Mouse (Mus musculus) forelimb bud, embryonic 11.5 days (tissue): Measurements from ENCODE around the gene Fam216a.
"Not testable (repeated sequence)": the region's sequence is repeated elsewhere in the genome, so short reads cannot be mapped to it uniquely, and the experiment has no call there.

Experiments used
- DNase-seq: peaks from one replicate; pipeline ENCODE4 v3.0.0-alpha.2; 2012; ENCODE audit warnings: low read depth, low spot score

The Fam216a gene

DNA sequence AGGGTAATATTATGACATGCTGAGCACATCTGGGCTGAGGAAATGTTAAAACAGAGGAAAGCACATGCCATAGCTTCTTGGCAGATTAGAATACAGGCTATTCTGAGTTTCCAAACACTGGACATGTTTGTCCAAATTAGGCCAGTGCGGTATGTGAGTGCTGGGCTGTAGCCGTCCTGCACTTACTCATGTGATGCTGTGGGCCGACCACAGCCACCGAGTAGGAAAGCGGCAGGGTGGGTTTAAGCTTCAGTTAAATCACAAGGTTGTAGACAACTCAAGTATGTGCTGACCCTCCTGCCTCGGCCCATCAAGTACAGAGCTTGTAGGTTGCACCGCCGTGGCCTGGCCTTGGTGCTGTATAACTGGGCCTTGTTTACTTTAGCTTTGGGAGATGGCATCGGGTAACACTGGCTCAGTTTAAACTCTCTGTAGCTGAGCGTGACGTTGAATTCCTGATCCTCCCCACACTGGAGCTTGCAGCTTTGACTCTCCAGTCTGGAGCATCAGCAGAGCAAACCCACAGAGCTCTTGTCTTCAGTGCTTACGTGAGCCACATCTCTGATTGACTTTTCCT lies 51.9 kb downstream of the Fam216a start:
- DNase-seq = no peak

DNA sequence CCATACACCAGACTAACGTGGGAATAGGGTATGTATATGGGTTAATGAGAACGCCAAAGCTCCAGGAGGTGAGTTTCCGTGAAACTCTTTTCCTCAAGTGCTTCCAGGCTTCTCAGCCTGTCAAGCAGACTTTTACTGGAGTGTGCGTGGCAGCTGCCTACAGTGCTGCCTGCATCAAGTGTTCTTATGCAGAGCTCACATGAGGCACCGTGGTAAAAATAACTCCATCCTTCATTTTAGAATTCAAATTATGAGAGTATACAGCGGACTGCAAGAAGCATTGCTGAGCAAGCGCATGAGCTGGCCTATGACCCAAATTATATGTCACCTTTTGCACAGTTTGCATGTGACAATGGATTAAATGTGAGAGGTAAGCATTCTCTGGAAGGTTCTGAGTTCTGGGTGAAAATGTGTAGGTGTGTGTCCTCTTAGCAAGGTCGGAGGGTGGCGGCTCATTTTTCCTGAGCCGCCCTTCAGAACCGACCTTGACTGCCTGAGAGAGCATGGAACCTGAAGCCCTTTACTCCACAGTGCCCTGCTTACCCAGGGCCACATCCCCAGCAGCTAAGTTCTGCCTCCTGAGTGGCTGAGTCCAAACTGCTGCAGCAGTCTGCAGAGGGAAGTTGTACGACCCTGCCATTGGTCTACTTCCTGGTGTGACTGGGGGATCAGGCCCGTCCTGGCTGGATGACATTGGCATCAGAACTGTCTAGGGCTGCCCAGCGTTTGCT lies 52.5 kb downstream of the Fam216a start:
- no peak for DNase-seq

DNA sequence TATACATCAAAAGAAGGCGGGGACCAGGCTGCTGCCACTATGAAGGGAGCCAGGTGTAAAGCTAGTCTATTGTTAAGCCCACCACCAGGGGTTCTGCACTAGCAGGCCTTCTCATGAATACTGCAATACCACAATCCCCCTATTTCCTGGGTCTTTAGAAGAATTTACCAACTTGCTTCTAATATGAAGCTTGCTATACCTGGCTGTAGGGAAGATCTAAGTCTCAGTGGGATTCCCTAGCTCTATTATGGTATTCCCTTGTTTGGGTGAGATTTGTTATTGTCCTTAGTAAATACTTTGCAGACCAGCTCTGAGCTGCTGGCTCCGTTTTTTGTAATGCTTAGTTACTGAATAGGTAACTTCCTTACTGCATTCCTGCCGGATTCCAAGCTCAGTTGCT lies 53.2 kb downstream of the Fam216a start:
- not testable (repeated sequence) for DNase-seq

DNA sequence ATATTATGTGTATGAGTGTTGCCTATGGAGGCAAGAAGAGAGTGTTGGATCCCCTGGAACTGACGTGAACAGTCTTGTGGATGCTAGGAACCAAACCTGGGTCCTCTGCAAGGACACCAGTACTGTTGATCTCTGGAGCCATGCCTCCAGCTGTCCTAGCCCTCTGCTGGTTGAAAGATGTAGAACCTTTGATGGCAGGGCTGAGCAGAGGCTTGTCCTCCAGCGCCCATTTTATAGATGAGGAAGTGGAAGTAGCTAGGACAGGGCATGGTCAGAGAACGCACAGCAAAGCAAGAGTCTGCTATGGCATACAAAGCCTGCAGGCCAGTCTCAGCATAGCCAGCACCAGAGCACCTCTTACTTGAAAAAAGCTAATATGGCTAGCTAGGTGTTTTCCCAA lies 54.1 kb downstream of the Fam216a start:
- no peak for DNase-seq

DNA sequence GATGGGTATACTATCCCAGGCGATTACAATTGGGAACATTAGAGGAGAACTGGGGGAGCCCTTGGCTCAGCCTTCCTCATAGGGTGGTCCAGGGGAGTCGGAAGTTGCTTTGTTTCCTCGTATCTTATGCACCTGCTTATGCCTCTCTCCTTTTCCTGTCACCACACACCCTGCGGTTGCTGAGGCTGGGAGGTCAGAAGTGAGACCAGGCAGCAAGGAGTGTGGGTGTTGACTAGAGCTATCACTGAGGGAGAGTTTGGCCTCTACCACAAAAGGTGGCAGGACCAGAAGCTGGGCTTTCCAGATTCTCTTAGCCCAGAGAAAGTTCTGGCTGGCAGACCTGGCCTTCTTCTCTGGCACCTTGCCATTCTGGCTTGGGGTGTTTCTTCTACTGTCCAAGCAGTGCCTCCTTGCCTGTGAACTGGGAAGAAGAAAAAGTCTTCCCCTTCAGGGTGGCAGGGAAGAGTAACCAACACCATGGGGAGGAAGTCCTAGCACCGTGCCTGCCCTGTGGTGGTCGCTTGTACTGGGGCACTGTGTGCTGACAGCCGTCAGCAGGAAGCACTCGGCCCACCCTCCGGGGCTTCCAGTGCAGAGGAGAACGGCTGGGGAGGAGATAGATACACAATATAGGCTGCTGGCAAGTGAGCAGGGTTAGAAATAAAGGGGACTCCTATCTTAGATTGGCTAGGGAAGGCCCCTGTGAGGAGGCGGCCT lies 54.7 kb downstream of the Fam216a start:
- DNase-seq = no peak

DNA sequence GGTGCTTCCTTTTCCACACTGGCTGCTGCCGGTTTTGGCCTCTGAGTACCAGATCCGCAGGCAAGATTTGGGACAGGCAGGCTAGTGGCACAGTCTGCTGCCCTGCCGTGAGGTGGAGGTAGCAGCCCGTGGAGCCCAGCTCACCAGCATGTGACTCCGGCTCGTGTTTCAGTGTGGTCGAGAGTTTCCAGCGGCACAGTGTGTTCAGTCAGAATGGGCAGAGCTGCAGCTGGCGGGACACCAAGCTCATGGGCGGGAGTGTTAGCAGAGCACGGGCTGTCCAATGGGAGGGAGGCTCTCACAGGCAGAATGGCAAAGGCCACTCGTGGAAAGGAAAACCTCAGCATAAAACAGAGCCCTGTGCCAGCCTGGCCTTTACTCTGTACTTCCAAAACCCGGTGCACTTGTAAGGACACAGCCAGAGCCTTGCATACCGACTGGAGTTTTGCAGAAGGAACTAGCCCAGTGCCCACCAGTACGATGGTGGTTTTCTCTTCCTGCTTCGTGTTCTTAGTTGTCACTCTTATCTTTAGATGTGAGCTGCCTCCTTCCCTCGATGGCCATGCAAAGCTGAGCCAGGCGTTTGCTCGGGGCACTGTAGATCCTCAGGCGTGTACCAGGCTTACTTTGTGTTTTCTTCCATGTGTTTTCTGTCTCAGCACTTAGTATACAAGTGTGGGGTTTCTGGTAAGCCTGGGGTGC lies 57.0 kb downstream of the Fam216a start:
- DNase-seq = no peak
